Mouse (Mus musculus) hindbrain, postnatal 0 days (tissue): Measurements from ENCODE around the gene Wfdc8. TPM values are rescaled to one million over a fixed set of nuclear protein-coding genes. Genes with fewer than 3 reads are reported as not detected.

Experiments
- ATAC-seq: fragments of 200-750 bp; cut with Nextera tagmentation; 2 replicates; pipeline ENCODE4 v1.8.0; 2017; ENCODE audit warnings: mild to moderate bottlenecking, moderate TSS enrichment, moderate library complexity
- DNase-seq: peaks from one replicate; pipeline ENCODE4 v3.0.0-alpha.2; 2015; ENCODE audit warnings: low spot score
- H3K27ac ChIP-seq: fragments of 300-500 bp; sonication (generic); 2 replicates; pipeline ENCODE4 v1.5.1; 2014; ENCODE audit warnings: mild to moderate bottlenecking
- H3K27me3 ChIP-seq: fragments of 300-500 bp; sonication (generic); 2 replicates; pipeline ENCODE4 v1.6.1; 2014; ENCODE audit warnings: low read length, mixed read lengths; ENCODE audit not compliant: insufficient read depth
- H3K36me3 ChIP-seq: fragments of 300-500 bp; sonication (generic); 2 replicates; pipeline ENCODE4 v1.6.1; 2014; ENCODE audit warnings: low read length, mixed read lengths; ENCODE audit not compliant: insufficient read depth
- H3K4me1 ChIP-seq: fragments of 300-500 bp; sonication (generic); 2 replicates; pipeline ENCODE4 v1.6.1; 2014; ENCODE audit warnings: antibody characterized with exemption, low read length, mixed read lengths; ENCODE audit not compliant: insufficient read depth
- H3K4me2 ChIP-seq: fragments of 300-500 bp; sonication (generic); 2 replicates; pipeline ENCODE4 v1.6.1; 2014; ENCODE audit warnings: low read depth, mild to moderate bottlenecking, low read length, moderate library complexity, mixed read lengths
- H3K4me3 ChIP-seq: fragments of 300-500 bp; sonication (generic); 2 replicates; pipeline ENCODE4 v1.5.1; 2014; ENCODE audit warnings: low read length
- H3K9ac ChIP-seq: fragments of 300-500 bp; sonication (generic); replicated peaks from 2 replicates; pipeline ENCODE4 v1.6.1; 2014; ENCODE audit warnings: mild to moderate bottlenecking, low read length, moderate library complexity, mixed read lengths
- H3K9me3 ChIP-seq: fragments of 300-500 bp; sonication (generic); 2 replicates; pipeline ENCODE4 v1.6.1; 2016; ENCODE audit warnings: low read length, mixed read lengths
- CTCF ChIP-seq: IDR thresholded peaks from 2 replicates; pipeline ENCODE4 v1.5.1; 2016; ENCODE audit warnings: antibody characterized with exemption, control low read depth, low read depth
- whole genome bisulfite sequencing: fragments of 180-500 bp; shearing (Covaris S2); extraction: QIAGEN DNeasy Blood & Tissue Kit; methylation state at CpG from one replicate; pipeline ENCODE4 v1.1.7; 2014; 5-methylcytosine and 5-hydroxymethylcytosine counted together
- polyA plus RNA-seq: library from polyadenylated mRNA; unstranded; fragments of >200 nt; fragmentation: Nextera tagmentation; extraction: Ambion mirVana; gene quantifications from 2 replicates; pipeline ENCODE4 v1.2.1, GENCODE M21; 2015
- total RNA-seq: library from RNA; depleted of rRNA; stranded (reverse); fragments of >200 nt; gene quantifications from 2 replicates; pipeline ENCODE4 v1.2.3, GENCODE M21; 2014

Gene Wfdc8
- total and polyA plus RNA-seq, 2 experiments from 2014 or later = not detected

- H3K9me3 ChIP-seq = no peaks in the 10 kb centered on the region
- DNase-seq (peak; percentile 81), ATAC-seq (peak; percentile 74)
- H3K36me3 ChIP-seq = no peaks in the 10 kb centered on the region
- H3K4me2 ChIP-seq = peak overlapping the region; percentile 95
- WGBS = under 1% methylated on average over 31 of the region's 32 CpGs
- H3K9ac ChIP-seq = peak overlapping the region; percentile 44
- peak; percentile 81 for TF ChIP-seq CTCF
- H3K27ac ChIP-seq = no peak overlapping the region
- peak overlapping the region; percentile 43 for H3K4me3 ChIP-seq
- H3K4me1 ChIP-seq = peaks cover 5% of the 10 kb centered on the region; the same call in 1 of the 2 replicates
- H3K27me3 ChIP-seq = peaks cover 5% of the 10 kb centered on the region; the same call in 1 of the 2 replicates
Measured at GRCm38 (mm10) chr2:164563339-164564038, 49.9 kb downstream of the Wfdc8 start.

DNA sequence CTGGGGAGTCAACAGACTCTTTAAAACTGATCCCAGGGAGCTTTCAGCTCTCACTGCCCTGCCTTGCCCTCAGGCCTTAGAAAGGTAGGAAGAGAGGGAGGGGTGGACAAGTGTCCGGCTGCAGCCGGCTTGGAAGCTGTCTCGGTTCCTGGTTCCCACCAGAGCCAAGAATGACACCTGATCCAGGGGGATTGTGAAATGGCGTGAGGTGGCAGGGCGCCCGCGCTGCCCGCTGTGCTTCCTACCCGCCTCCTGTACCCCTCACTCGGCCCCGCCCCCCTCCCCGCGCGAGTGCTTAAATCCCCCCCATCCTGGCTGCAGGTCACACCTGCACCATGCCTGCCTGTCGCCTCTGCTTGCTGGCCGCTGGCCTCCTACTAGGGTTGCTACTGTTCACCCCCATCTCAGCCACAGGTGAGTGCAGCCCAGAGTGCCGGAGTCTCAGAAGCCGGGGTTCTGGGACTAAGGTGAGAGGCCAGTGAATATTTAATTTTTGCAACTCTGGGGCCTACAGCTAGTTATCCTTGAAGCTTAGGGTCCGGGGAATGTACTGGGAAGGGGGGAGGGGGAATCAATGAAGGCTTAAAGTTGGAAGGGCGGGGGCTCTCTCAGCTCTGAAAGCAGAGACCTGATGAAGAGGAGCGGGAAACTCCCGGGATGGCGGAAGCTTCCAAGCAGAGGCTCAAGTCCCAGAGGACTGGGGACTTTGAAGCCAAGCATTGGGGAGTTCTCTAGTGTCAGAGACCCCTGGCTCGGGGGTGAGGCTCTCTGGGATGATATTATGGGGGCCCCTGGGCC is 50.8 kb downstream of the Wfdc8 start, which contains the start of gene Wfdc2:
Gene Wfdc2, plus strand, starts transcription at position 23 of the 798 bp plus-strand sequence.
- peaks cover 5% of the 10 kb centered on the region; the same call in 1 of the 2 replicates for H3K27me3 ChIP-seq

DNA sequence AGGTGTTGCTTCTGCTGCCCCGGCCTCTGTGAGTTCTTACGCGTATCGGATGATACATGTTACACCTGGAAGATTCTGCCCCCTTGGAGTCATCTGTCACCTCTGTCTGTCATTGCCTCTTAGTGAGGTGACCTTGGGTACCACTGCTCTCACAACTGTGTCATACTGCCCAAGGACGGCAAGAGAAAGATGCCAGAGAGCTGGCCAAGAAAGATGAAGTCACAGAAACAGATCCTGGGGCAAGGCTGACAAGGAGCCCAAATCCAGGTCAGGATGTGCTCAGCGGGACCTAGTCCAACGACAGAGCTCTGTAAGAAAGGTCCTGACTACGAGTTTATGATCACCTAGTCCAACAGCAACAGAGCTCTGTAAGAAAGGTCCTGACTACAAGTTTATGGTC is 53.3 kb downstream of the Wfdc8 start:
- TF ChIP-seq CTCF = no peak
- Histone ChIP-seq H3K27me3 (peaks cover 5% of the 10 kb centered on the region; the same call in 1 of the 2 replicates), H3K36me3 (no peaks in the 10 kb centered on the region), H3K4me1 (peaks cover 5% of the 10 kb centered on the region; the same call in 1 of the 2 replicates), H3K9ac (no peak overlapping the region), H3K27ac (no peak overlapping the region), H3K9me3 (no peaks in the 10 kb centered on the region), H3K4me3 (no peak overlapping the region), H3K4me2 (no peak overlapping the region)
- no peak for ATAC-seq
- WGBS = 89% methylated on average over 8 of the region's 8 CpGs
- DNase-seq = no peak

More for the DNA sequence above, 50.8 kb downstream of the Wfdc8 start, which contains the start of gene Wfdc2:
- H3K36me3 ChIP-seq = no peaks in the 10 kb centered on the region
- H3K27ac ChIP-seq = no peak within 1 kb of the TSS
- ATAC-seq = no peak
- H3K4me3 ChIP-seq = peak within 1 kb of the TSS; percentile 43
- DNase-seq = no peak
- H3K4me2 ChIP-seq = peak within 1 kb of the TSS; percentile 95
- peak within 1 kb of the TSS; percentile 44 for H3K9ac ChIP-seq
- TF ChIP-seq CTCF = no peak
- no peaks in the 10 kb centered on the region for H3K9me3 ChIP-seq
- 3% methylated on average over 24 of the region's 24 CpGs for WGBS
- H3K4me1 ChIP-seq = peaks cover 5% of the 10 kb centered on the region; the same call in 1 of the 2 replicates

- no peak for TF ChIP-seq CTCF
Measured at GRCm38 (mm10) chr2:164558991-164559645, 54.3 kb downstream of the Wfdc8 start.

DNA sequence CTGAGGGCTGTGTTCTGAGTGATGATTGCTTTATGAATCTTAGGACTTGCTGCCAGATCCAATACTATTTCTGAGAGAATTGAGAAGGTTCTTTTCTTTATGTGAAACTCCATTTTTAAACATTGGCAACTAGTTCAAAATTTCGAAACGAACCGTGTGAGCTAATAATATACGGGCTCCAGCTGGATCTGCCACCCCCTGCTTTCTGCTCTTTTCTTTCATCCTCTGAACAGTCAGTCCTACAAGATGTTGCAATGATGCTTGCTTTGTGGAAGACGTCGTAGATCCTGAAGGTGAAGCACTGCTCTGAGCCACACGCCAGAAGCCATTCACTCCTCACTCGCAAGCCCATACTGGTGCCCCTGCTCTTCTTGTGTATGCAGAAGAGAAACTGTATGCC is 55.0 kb downstream of the Wfdc8 start:
- no peak overlapping the region for H3K4me3 ChIP-seq
- H3K27ac ChIP-seq = no peak overlapping the region
- peaks cover 2% of the 10 kb centered on the region; the same call in 1 of the 2 replicates for H3K4me1 ChIP-seq
- no peak overlapping the region for H3K4me2 ChIP-seq
- no peak overlapping the region for H3K9ac ChIP-seq
- ATAC-seq (no peak), DNase-seq (no peak)
- TF ChIP-seq CTCF = no peak
- 82% methylated on average over 8 of the region's 8 CpGs for WGBS
- no peaks in the 10 kb centered on the region for H3K9me3 ChIP-seq
- H3K27me3 ChIP-seq = no peaks in the 10 kb centered on the region
- H3K36me3 ChIP-seq = no peaks in the 10 kb centered on the region

More at GRCm38 (mm10) chr2:164558991-164559645, 54.3 kb downstream of the Wfdc8 start:
- H3K36me3 ChIP-seq = no peaks in the 10 kb centered on the region
- WGBS = 57% methylated on average over 16 of the region's 16 CpGs
- no peak overlapping the region for H3K9ac ChIP-seq
- peaks cover 5% of the 10 kb centered on the region; the same call in 1 of the 2 replicates for H3K4me1 ChIP-seq
- H3K27me3 ChIP-seq = no peaks in the 10 kb centered on the region
- ATAC-seq (no peak), DNase-seq (no peak)
- H3K4me3 ChIP-seq = no peak overlapping the region
- H3K27ac ChIP-seq = no peak overlapping the region
- H3K4me2 ChIP-seq = no peak overlapping the region
- no peaks in the 10 kb centered on the region for H3K9me3 ChIP-seq

DNA sequence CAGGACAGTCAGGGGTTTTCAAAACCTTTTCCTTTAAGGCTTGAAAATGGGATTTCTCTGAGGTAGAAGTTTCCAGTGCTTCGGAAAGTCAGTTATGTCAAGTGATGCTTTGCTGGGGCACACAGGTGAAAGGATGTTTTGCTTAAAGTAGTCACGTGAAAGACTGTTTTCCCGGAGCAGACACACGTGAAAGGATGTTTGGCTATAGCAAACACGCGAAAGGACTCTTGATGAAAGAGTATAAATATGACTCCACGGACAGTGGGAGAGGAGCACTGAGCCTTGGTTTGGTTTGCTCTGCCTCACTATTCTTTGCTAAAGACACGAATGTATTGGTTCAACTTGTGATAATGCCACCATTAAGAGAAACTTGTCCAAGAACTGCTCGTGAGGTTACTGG is 61.9 kb downstream of the Wfdc8 start:
- DNase-seq = no peak
- Histone ChIP-seq H3K27ac (no peak overlapping the region), H3K27me3 (no peaks in the 10 kb centered on the region), H3K4me3 (no peak overlapping the region), H3K36me3 (no peaks in the 10 kb centered on the region), H3K4me2 (no peak overlapping the region), H3K9ac (no peak overlapping the region), H3K9me3 (no peaks in the 10 kb centered on the region), H3K4me1 (no peaks in the 10 kb centered on the region)
- 86% methylated on average over 9 of the region's 9 CpGs for WGBS
- no peak for TF ChIP-seq CTCF
- ATAC-seq = no peak
